Mouse (Mus musculus): ENCODE measurements around the gene Ago3.

Gene Ago3

GRCm38 (mm10) chr4:126310344-126310743, 119.0 kb downstream of the Ago3 start:
- no peak for DNase-seq (ENCODE audit: low read depth, low spot score)

GRCm38 (mm10) chr4:126309922-126310309, 119.4 kb downstream of the Ago3 start:
- peak; percentile 94 for DNase-seq (ENCODE audit: low read depth, low spot score)

DNA sequence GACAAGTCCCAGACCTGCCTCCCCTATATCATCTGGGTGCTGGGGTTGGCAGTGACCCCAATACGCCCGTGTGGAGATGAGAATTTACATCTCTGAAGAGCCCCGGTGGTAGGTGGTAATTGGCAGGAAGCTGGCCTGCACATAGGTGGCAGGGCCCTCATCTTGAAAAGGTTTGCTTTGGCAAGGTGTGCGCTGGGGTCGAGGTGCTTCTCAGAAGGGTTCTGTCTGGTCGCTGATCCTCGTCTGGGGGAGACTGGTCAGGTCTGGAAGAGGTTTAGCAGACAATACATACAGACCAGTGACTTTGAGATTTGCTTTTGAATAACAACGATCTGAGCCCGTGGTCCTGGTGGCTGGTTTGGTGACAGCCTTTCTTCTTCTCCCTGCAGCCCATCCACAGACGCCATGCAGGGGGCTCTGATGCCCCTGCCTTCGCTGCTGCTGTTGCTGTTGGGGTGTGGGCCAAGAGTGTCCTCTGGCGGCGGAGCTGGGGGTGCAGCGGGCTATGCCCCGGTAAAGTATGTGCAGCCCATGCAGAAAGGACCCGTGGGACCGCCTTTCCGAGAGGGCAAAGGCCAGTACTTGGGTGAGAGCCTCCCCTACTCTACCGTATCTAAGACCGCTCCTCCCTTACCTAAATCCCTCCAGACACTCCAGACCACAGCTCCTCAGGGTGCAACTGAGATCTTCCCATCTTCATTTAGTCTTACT, 120.0 kb downstream of the Ago3 start:
- DNase-seq (ENCODE audit: low read depth, low spot score) = no peak

DNA sequence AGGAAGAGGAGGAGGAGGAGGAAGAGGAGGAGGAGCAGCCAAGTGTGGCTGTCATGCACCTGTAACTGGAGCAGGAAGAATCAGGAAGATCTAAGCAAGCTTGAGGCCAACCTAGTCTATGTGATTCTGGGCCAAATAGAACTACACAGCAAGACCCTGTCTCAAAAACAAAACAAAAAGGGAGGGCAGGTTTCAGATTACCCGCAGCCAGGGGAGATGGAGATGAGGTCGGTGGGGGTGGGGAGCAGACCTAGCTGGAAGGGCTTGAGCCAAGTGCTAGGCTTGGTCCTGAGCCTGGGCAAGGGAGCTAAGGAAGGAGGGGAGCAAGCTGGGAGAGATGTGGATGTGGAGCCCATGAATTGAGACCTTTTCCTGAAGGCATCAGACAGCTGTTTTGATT, 122.5 kb downstream of the Ago3 start:
- DNase-seq (ENCODE audit: low read depth, low spot score) = no peak

DNA sequence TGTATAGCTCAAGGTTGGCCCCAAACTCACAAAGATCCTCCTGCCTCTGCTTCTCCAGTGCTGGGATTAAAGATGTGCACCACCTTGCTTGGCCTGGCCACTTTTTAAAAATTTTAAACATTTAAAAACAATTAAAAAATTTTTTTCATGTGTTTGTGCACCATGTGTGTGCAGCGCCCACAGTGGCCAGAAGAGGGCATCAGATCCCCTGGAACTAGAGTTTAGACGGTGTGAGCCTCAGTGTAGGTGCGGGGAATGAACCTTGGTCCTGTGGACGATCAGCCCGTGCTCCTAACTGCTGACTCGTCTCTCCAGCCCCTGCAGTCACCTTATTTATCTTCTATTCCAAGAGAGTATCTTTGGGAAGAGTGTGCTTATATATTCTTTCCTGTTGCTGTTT, 123.3 kb downstream of the Ago3 start:
- no peak for DNase-seq (ENCODE audit: low read depth, low spot score)

GRCm38 (mm10) chr4:126305428-126305827, 123.9 kb downstream of the Ago3 start:
- DNase-seq (ENCODE audit: low read depth, low spot score) = no peak

DNA sequence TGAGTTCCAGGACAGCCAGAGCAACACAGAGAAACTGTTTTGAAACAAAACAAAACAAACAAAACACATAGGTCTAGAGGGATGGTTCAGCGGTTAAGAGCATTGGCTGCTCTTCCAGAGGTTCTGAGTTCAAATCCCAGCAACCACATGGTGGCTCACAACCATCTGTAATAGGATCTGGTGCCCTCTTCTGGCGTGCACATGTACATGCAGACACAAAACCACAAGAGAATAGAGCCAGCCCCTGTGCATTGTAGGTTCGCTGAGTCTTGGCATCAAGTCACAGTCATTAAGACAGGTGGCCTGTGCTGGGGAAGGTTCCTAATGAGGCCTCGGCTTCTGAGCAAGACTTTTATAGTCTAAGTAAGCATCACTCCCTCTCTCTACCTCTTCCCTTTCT, 125.5 kb downstream of the Ago3 start:
- no peak for DNase-seq (ENCODE audit: low read depth, low spot score)

DNA sequence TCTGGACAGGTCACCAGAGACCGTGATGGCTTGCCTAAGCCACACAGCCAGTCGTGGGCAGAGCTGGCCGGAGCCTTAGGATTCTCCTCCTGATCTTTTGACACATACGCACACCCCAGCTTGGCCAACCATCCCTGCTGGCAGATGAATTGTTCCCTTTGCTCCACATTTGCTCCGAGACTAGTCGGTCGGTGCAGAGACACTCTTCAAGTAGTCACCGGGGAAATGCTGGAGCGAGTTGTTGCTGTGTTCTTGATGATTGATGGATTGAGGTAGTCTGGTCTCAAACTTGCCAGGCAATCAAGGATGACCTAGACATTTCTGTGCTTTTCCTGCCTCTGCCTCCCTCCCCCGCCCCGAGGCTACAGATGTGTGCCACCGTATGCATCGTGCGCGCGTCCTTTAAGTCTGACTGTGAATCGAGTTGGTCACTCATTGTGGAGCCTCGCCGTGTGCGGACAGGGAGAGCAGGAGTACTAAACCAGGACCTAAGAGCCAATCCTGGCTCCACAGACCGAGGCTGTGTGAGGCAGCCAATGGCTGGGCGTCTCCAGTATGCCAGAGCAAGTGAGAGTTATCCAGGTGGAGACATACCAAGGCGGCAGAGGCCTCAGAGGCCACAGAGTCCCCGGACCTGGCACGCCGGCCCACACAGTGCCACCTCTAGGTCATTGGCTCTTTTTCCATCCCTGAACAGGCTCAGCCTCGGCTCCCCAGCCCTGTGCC, 127.6 kb downstream of the Ago3 start:
- peak; percentile 77 for DNase-seq (ENCODE audit: low read depth, low spot score)

GRCm38 (mm10) chr4:126300916-126301583, 128.3 kb downstream of the Ago3 start:
- no peak for DNase-seq (ENCODE audit: low read depth, low spot score)

- peak; percentile 70 for DNase-seq (ENCODE audit: low read depth, low spot score)
Observed at GRCm38 (mm10) chr4:126296617-126297101, 132.7 kb downstream of the Ago3 start.

DNA sequence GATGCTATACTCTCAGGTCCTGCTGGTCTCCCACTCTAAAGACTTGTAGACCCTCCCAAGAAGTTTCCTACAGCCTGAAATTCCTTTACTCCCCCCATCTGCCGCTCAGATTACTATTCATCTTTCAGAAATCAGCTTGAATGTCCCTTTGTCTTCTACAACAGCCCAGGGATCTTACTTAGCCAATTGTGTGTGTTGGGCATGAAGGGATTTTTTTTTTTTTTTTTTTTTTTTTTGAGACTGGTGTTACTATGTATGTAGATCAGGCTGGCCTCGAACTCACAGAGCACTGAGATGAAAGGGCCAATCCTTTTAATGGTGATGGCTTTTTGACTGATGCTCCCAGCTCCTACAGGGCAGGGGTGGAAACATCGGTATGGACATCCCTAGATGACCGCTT, 133.4 kb downstream of the Ago3 start:
- DNase-seq (ENCODE audit: low read depth, low spot score) = no peak

GRCm38 (mm10) chr4:126295152-126295551, 134.2 kb downstream of the Ago3 start:
- DNase-seq (ENCODE audit: low read depth, low spot score) = no peak

- no peak for DNase-seq (ENCODE audit: low read depth, low spot score)
Observed at GRCm38 (mm10) chr4:126291196-126291595, 138.2 kb downstream of the Ago3 start.

DNA sequence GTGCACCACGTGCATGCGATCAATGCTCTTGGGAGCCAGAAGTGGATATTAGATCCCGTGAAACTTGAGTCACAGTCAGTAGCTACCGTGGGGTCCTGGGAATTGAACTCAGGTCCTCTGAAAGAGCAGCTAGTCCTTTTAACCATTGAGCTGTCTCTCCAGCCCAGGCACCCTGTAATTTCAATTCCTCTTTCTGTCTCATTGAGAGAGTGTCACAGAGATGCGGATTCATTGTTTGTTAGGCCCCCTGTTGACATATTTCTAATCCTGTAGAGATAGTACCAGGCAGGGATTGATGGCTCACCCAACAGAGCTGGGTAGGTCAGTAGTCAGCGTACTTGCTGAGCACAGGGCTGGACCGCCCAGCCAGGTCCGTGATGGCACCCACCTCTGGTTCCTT, 139.0 kb downstream of the Ago3 start:
- no peak for DNase-seq (ENCODE audit: low read depth, low spot score)

GRCm38 (mm10) chr4:126288085-126288666, 141.2 kb downstream of the Ago3 start:
- no peak for DNase-seq (ENCODE audit: low read depth, low spot score)

DNA sequence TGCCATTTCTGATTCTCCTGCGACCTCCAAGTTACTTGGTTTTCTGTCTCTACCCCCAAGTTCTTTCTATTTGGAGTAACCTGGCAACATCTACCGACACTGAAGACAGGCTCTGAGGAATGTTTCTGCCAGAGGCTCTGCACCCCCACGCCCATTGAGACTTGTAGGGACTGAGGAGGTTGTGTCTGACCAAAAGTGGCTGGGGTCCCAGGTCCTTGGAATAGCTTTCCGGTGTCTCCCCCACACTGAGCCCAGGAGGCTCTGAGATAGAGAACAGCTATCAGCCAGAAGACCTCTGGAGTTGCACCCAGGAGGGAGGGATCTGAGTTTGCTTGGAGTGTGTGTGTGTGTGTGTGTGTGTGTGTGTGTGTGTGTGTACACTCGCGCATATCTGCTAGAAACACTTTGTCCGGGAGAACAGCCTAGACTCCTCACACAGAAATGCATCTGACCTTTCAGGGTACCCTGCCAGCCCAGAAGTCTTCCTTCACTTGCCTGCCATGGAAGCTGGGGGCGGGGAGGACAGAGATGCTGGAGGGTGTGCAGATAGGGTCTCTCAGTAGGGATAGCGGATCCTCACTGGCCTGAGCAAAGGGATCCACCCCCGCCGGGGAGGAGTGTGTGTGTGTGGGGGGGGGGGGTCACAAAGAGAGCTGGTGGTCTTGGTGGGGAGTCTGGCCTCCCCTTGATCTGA, 141.9 kb downstream of the Ago3 start:
- DNase-seq (ENCODE audit: low read depth, low spot score) = no peak

DNA sequence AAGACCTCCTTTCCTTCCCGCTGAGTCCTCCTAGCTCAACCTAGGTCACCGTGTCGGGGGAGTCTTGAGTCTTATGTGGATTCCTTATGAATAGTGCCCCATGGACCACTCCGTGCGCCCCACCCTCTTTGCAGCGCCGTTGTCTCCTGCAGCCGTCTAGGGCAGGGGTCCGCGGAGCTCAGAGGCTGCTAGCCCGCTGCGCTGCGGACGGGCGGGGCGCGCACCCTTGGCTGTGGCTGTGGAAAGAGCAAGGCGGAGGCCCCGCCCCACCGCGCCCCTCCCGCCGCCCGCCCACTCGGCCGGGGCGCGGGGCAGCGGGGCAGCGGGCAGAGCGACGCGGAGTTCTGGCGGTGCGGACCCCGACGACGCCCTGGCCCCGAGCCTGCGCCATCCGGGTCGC, 142.9 kb downstream of the Ago3 start, which contains the start of gene Col8a2:
TSS of gene Col8a2 (plus strand) at position 302 of the 400 bp plus-strand sequence.
- no peak for DNase-seq (ENCODE audit: low read depth, low spot score)

- DNase-seq (ENCODE audit: low read depth, low spot score) = no peak
Observed at GRCm38 (mm10) chr4:126283582-126283981, 145.8 kb downstream of the Ago3 start.

DNA sequence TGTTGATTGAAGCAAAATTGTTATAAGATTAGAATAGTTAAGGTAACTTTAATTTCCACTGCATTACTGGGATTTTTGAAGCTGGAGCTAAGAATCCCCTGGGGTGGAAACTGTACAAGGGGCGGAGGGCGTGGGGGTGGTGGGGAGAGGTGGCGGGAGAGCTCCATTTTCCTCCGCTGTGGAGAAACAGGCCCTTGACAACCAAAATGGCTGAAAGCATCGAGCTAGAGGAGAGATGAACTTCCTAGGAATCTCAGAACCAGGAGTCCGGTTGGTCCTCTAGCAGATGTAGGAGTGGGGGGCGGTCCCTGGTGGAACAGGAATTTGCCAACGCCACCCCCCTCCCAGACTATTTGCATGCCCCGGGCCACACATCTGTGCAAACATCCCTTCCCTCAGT, 147.7 kb downstream of the Ago3 start:
- DNase-seq (ENCODE audit: low read depth, low spot score) = no peak
